Mouse (Mus musculus): ENCODE data around the gene Fancd2. TPM values are rescaled to one million over a fixed set of nuclear protein-coding genes. Genes with fewer than 3 reads are reported as not detected.

Fancd2 gene
- polyA plus RNA-seq, 1 experiment from 2014 or later = 17.0 TPM

DNA sequence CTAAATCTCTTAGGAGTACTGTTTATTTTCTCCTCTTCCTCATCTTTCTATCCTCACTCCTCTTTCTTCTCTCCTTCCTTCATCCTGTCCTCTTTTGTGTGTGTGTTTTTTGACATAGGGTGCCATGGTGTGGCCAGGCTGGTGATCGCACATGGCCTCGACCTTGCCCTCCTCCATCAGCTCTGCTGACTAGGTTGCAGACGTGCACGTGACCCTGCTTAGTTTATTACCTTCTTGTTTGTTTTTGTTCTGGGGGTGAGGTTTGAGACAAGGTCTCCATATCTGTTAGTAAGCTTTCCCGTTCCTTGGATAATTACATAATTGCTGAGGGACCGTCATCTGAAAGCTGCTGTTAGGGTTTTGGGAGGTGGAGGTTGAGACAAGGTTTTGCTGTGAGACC is 77.4 kb downstream of the Fancd2 start:
- no peak overlapping the region for H3K27ac ChIP-seq (replicated peaks; ENCODE audit: low read depth, low read length)
- peaks cover 6% of the 10 kb centered on the region; the same call in 1 of the 2 replicates for H3K36me3 ChIP-seq (ENCODE audit: control insufficient read depth, insufficient read depth, low read length)
- no peak overlapping the region for H3K4me2 ChIP-seq (ENCODE audit: low read depth, severe bottlenecking)
- no peaks in the 10 kb centered on the region for H3K9me3 ChIP-seq (ENCODE audit: control insufficient read depth, low read length)
- no peak for ATAC-seq (ENCODE audit: insufficient number of reproducible peaks, low FRiP score, low TSS enrichment, low read depth)
- H3K9ac ChIP-seq (ENCODE audit: low read length) = no peak overlapping the region
- no peaks in the 10 kb centered on the region for H3K4me1 ChIP-seq (ENCODE audit: control insufficient read depth, insufficient read depth, low read length)
- DNase-seq (ENCODE audit: low spot score) = no peak
- no peaks in the 10 kb centered on the region for H3K27me3 ChIP-seq (ENCODE audit: control insufficient read depth, insufficient read depth, low read length)
- 82% methylated on average over 6 of the region's 6 CpGs for WGBS
- no peak overlapping the region for H3K4me3 ChIP-seq (ENCODE audit: low read depth, low read length)

DNA sequence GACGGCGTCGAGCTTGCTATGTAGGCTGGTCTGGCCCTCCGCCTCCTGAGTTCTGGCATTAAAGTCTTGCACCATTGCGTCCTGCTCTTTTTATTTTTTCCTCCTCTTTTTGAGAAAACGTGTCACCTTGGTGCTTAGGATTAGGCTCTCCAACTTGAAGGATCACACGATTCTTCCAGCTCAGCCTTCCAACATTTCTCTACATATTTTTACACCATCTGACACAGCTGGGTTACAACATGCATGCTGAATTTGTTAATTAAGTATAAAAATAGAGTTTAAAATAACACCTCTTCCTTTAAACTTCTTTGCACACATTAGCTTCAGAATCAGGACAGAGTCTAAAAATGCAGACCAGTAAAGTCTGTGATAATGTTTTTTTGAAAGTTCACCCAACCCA is 77.8 kb downstream of the Fancd2 start:
- WGBS = 96% methylated on average over 7 of the region's 7 CpGs
- H3K27me3 ChIP-seq (ENCODE audit: control insufficient read depth, insufficient read depth, low read length) = no peaks in the 10 kb centered on the region
- H3K9ac ChIP-seq (ENCODE audit: low read length) = no peak overlapping the region
- no peak overlapping the region for H3K4me2 ChIP-seq (ENCODE audit: low read depth, severe bottlenecking)
- no peaks in the 10 kb centered on the region for H3K9me3 ChIP-seq (ENCODE audit: control insufficient read depth, low read length)
- H3K27ac ChIP-seq (replicated peaks; ENCODE audit: low read depth, low read length) = no peak overlapping the region
- ATAC-seq (ENCODE audit: insufficient number of reproducible peaks, low FRiP score, low TSS enrichment, low read depth) = no peak
- no peaks in the 10 kb centered on the region for H3K4me1 ChIP-seq (ENCODE audit: control insufficient read depth, insufficient read depth, low read length)
- no peak for DNase-seq (ENCODE audit: low spot score)
- H3K4me3 ChIP-seq (ENCODE audit: low read depth, low read length) = no peak overlapping the region
- peaks cover 10% of the 10 kb centered on the region; the same call in 1 of the 2 replicates for H3K36me3 ChIP-seq (ENCODE audit: control insufficient read depth, insufficient read depth, low read length)

DNA sequence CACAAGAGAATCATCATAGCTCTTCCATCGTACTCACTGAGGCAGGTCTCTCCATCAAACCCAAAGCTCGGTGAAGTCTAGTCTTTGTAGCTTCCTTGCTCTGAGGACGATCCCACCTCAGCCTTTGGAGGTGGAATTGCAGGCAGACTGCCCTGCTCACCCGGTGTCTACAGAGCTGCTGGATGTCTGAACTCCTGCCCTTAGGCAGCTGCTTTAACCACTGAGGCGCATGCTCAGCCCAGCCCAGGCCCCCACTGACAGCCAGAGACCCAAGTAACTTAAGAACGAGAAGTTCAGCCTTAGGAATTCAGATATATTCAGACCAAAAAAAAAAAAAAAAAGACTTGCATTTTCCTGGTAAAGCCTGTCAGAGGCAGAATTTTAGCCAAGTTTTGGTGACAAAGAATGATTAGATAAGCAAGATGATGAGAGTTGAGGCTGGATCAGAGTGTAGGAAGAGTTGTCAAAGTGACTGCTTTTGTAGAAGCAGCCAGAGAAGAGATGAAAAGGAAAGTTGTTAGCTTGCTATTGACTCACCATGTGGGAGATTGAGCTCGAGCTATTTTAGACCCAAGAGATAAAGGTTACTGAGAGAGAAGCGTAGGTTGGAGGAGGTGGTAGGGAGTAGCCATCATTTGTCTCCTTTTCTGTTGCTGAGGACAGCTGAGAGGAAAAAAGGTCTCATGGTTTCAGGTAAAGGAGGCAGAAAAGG is 80.9 kb downstream of the Fancd2 start:
- no peak overlapping the region for H3K4me2 ChIP-seq (ENCODE audit: low read depth, severe bottlenecking)
- H3K9ac ChIP-seq (ENCODE audit: low read length) = no peak overlapping the region
- H3K4me3 ChIP-seq (ENCODE audit: low read depth, low read length) = no peak overlapping the region
- H3K36me3 ChIP-seq (ENCODE audit: control insufficient read depth, insufficient read depth, low read length) = peaks cover 21% of the 10 kb centered on the region; the same call in 1 of the 2 replicates
- H3K9me3 ChIP-seq (ENCODE audit: control insufficient read depth, low read length) = no peaks in the 10 kb centered on the region
- DNase-seq (ENCODE audit: low spot score) (no peak), ATAC-seq (ENCODE audit: insufficient number of reproducible peaks, low FRiP score, low TSS enrichment, low read depth) (no peak)
- no peaks in the 10 kb centered on the region for H3K4me1 ChIP-seq (ENCODE audit: control insufficient read depth, insufficient read depth, low read length)
- 93% methylated on average over 8 of the region's 8 CpGs for WGBS
- no peak overlapping the region for H3K27ac ChIP-seq (replicated peaks; ENCODE audit: low read depth, low read length)
- H3K27me3 ChIP-seq (ENCODE audit: control insufficient read depth, insufficient read depth, low read length) = no peaks in the 10 kb centered on the region

DNA sequence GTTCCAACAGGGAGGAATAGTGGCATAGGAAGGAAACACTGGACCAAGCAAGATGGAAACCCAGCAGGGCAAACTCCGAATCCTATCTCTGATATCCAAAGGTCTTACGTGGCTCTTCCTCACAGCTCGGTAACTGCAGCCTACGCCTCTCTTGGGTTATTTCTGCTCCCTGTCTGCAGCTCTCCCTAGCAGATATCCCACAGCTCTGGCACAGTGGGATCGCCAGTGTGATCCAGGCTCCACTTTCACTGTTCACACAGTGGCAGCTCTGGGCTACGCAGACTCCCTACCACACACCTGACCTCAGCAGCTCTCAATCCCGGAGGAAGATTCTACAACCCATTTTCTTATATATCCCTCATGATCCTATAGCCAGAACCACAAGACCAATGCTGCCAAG is 82.7 kb downstream of the Fancd2 start:
- WGBS = 92% methylated on average over 7 of the region's 7 CpGs
- DNase-seq (ENCODE audit: low spot score) = no peak
- Histone ChIP-seq H3K9ac (ENCODE audit: low read length) (no peak overlapping the region), H3K4me3 (ENCODE audit: low read depth, low read length) (no peak overlapping the region), H3K27ac (replicated peaks; ENCODE audit: low read depth, low read length) (no peak overlapping the region), H3K27me3 (ENCODE audit: control insufficient read depth, insufficient read depth, low read length) (no peaks in the 10 kb centered on the region), H3K4me2 (ENCODE audit: low read depth, severe bottlenecking) (no peak overlapping the region), H3K36me3 (ENCODE audit: control insufficient read depth, insufficient read depth, low read length) (peaks cover 21% of the 10 kb centered on the region; the same call in 1 of the 2 replicates), H3K4me1 (ENCODE audit: control insufficient read depth, insufficient read depth, low read length) (no peaks in the 10 kb centered on the region), H3K9me3 (ENCODE audit: control insufficient read depth, low read length) (no peaks in the 10 kb centered on the region)
- no peak for ATAC-seq (ENCODE audit: insufficient number of reproducible peaks, low FRiP score, low TSS enrichment, low read depth)

DNA sequence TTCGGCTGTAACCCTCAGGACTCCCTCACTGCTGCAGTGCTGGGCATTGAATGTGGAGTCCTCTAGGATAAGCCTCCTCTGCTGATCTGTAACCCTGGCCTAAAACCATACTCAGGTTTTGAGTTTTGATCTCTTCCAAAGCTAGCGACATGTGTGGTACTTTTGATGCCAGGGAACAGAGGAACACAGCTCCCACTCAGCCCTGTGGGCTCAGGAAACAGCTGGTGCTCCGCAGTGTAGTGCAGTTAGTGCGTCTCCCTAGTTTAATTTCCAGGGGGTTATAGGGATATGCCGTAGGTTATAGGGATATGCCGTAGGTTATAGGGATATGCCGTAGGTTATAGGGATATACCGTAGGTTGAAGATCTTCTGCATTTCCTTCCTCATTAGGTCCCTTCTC is 83.5 kb downstream of the Fancd2 start:
- Histone ChIP-seq H3K27ac (replicated peaks; ENCODE audit: low read depth, low read length) (no peak overlapping the region), H3K27me3 (ENCODE audit: control insufficient read depth, insufficient read depth, low read length) (no peaks in the 10 kb centered on the region), H3K9ac (ENCODE audit: low read length) (no peak overlapping the region), H3K4me1 (ENCODE audit: control insufficient read depth, insufficient read depth, low read length) (no peaks in the 10 kb centered on the region), H3K36me3 (ENCODE audit: control insufficient read depth, insufficient read depth, low read length) (peaks cover 21% of the 10 kb centered on the region; the same call in 1 of the 2 replicates), H3K4me2 (ENCODE audit: low read depth, severe bottlenecking) (no peak overlapping the region), H3K9me3 (ENCODE audit: control insufficient read depth, low read length) (no peaks in the 10 kb centered on the region), H3K4me3 (ENCODE audit: low read depth, low read length) (no peak overlapping the region)
- no peak for ATAC-seq (ENCODE audit: insufficient number of reproducible peaks, low FRiP score, low TSS enrichment, low read depth)
- WGBS = 94% methylated on average over 8 of the region's 8 CpGs
- DNase-seq (ENCODE audit: low spot score) = no peak

DNA sequence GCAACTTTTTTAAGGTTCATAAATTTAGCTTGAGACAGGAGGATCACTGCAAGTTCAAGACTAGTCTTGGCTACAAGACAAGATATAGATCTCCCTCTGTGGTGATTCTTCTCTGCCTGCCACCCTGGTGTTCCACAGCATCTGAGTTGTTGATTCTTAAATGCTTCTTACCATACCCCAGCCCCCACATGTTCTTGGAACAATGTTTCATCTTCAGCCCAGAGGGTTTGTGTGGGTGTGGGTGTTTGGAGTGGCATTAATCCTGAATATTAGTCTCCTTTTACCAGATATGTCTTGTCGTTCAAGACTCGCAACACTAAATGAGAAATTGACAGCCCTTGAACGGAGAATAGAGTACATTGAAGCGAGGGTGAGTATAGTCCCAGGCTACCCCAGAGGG is 84.0 kb downstream of the Fancd2 start:
- Histone ChIP-seq H3K27me3 (ENCODE audit: control insufficient read depth, insufficient read depth, low read length) (no peaks in the 10 kb centered on the region), H3K4me1 (ENCODE audit: control insufficient read depth, insufficient read depth, low read length) (no peaks in the 10 kb centered on the region), H3K4me2 (ENCODE audit: low read depth, severe bottlenecking) (no peak overlapping the region), H3K9me3 (ENCODE audit: control insufficient read depth, low read length) (no peaks in the 10 kb centered on the region), H3K4me3 (ENCODE audit: low read depth, low read length) (no peak overlapping the region), H3K36me3 (ENCODE audit: control insufficient read depth, insufficient read depth, low read length) (peaks cover 21% of the 10 kb centered on the region; the same call in 1 of the 2 replicates), H3K9ac (ENCODE audit: low read length) (no peak overlapping the region), H3K27ac (replicated peaks; ENCODE audit: low read depth, low read length) (no peak overlapping the region)
- ATAC-seq (ENCODE audit: insufficient number of reproducible peaks, low FRiP score, low TSS enrichment, low read depth) (no peak), DNase-seq (ENCODE audit: low spot score) (no peak)
- WGBS = 97% methylated on average over 4 of the region's 4 CpGs

DNA sequence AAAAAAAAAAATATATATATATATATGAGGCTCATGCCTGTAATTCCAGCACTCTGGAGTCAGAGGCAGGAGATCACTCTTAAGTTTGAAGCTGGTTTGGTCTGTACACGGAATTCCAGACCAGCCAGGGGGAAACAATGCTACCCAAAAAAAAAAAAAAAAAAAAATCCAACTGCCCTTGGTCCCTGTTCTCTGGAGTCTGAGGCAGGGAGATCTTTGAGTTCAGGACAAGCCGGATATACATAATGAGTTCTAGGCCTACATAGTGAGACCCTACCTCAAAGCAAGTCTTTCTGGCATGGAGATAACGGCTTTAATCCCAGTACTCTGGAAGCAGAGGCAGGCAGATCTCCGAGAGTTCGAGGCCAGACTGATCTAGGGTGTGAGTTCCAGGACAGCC is 91.9 kb downstream of the Fancd2 start:
- Histone ChIP-seq H3K27ac (replicated peaks; ENCODE audit: low read depth, low read length) (peak overlapping the region; percentile 72; the same call in 1 of the 2 replicates), H3K9ac (ENCODE audit: low read length) (no peak overlapping the region), H3K36me3 (ENCODE audit: control insufficient read depth, insufficient read depth, low read length) (peaks cover 4% of the 10 kb centered on the region), H3K4me3 (ENCODE audit: low read depth, low read length) (peak overlapping the region; percentile 64), H3K27me3 (ENCODE audit: control insufficient read depth, insufficient read depth, low read length) (no peaks in the 10 kb centered on the region), H3K9me3 (ENCODE audit: control insufficient read depth, low read length) (no peaks in the 10 kb centered on the region), H3K4me2 (ENCODE audit: low read depth, severe bottlenecking) (peak overlapping the region; percentile 76; the same call in 1 of the 2 replicates), H3K4me1 (ENCODE audit: control insufficient read depth, insufficient read depth, low read length) (peaks cover 7% of the 10 kb centered on the region; the same call in 1 of the 2 replicates)
- peak; percentile 7; the same call in 1 of the 2 replicates for ATAC-seq (ENCODE audit: insufficient number of reproducible peaks, low FRiP score, low TSS enrichment, low read depth)
- no peak for DNase-seq (ENCODE audit: low spot score)
- 77% methylated on average over 5 of the region's 5 CpGs for WGBS

DNA sequence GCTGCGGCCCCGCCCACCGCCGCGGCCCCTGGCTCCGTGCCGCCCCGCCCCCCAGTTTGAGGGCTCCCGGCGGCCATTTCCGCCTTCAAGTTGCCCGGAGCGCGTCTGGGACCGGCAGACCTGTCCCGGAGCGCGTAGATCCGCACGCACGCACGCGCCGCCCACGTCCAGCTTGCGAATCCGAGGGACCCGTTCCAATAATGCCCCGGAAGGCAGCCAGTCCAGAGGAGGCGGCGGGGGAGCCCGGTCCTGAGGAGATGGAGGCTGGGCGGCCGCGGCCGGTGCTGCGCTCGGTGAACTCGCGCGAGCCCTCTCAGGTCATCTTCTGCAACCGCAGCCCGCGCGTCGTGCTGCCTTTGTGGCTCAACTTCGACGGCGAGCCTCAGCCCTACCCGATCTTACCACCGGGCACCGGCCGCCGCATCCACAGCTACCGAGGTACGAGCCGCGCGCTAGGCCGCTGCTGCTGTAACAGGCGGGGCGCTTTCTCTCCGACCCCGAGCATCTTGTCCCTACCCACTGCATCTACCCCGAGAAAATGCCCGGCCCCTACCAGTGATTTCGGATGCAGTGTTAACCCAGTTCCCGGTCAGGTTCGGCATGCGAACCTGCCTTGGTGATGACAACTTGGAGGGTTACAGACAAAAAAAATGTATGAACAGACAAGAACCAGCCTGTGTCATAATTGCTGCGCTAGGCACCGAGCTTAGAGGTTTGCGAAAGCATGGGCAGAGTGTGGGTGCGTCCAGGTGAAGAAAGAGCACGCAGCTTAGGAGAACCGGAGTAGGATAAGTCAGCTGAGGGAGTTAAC is 92.7 kb downstream of the Fancd2 start, which contains the start of gene Vhl:
Gene Vhl, plus strand, starts transcription at position 19 of the 811 bp plus-strand sequence.
- peak; percentile 89 for DNase-seq (ENCODE audit: low spot score)
- H3K4me3 ChIP-seq (ENCODE audit: low read depth, low read length) = peak within 1 kb of the TSS; percentile 64
- peak within 1 kb of the TSS; percentile 92 for H3K9ac ChIP-seq (ENCODE audit: low read length)
- H3K4me1 ChIP-seq (ENCODE audit: control insufficient read depth, insufficient read depth, low read length) = peaks cover 7% of the 10 kb centered on the region; the same call in 1 of the 2 replicates
- H3K4me2 ChIP-seq (ENCODE audit: low read depth, severe bottlenecking) = peak within 1 kb of the TSS; percentile 76
- peak within 1 kb of the TSS; percentile 72 for H3K27ac ChIP-seq (replicated peaks; ENCODE audit: low read depth, low read length)
- peaks cover 5% of the 10 kb centered on the region for H3K36me3 ChIP-seq (ENCODE audit: control insufficient read depth, insufficient read depth, low read length)
- no peaks in the 10 kb centered on the region for H3K9me3 ChIP-seq (ENCODE audit: control insufficient read depth, low read length)
- under 1% methylated on average over 70 of the region's 76 CpGs for WGBS
- ATAC-seq (ENCODE audit: insufficient number of reproducible peaks, low FRiP score, low TSS enrichment, low read depth) = peak; percentile 86
- no peaks in the 10 kb centered on the region for H3K27me3 ChIP-seq (ENCODE audit: control insufficient read depth, insufficient read depth, low read length)
